Mouse (Mus musculus) stomach, embryonic 14.5 days (tissue): ENCODE measurements around the gene N4bp2. TPM values are rescaled to one million over a fixed set of nuclear protein-coding genes. Genes with fewer than 3 reads are reported as not detected.

Experiments used
- ATAC-seq: fragments of 200-750 bp; cut with Nextera tagmentation; 2 replicates; pipeline ENCODE4 v1.8.0; 2017; ENCODE audit warnings: low read depth, moderate TSS enrichment; ENCODE audit not compliant: insufficient number of reproducible peaks, insufficient read depth, low FRiP score
- H3K27ac ChIP-seq: fragments of 300-500 bp; sonication (generic); 2 replicates; pipeline ENCODE4 v1.5.1; 2014; ENCODE audit warnings: mild to moderate bottlenecking, low read length, moderate library complexity, mixed read lengths
- H3K27me3 ChIP-seq: fragments of 300-500 bp; sonication (generic); 2 replicates; pipeline ENCODE4 v1.6.1; 2014; ENCODE audit warnings: low read length, control low read depth, mixed read lengths; ENCODE audit not compliant: control insufficient read depth, insufficient read depth
- H3K36me3 ChIP-seq: fragments of 300-500 bp; sonication (generic); 2 replicates; pipeline ENCODE4 v1.6.1; 2014; ENCODE audit warnings: mild to moderate bottlenecking, control low read depth, low read length, moderate library complexity, mixed read lengths; ENCODE audit not compliant: control insufficient read depth, insufficient read depth
- H3K4me1 ChIP-seq: fragments of 300-500 bp; sonication (generic); 2 replicates; pipeline ENCODE4 v1.6.1; 2014; ENCODE audit warnings: low read length, control low read depth, mixed read lengths; ENCODE audit not compliant: control insufficient read depth, insufficient read depth
- H3K4me2 ChIP-seq: fragments of 300-500 bp; sonication (generic); replicated peaks from 2 replicates; pipeline ENCODE4 v1.6.1; 2014; ENCODE audit warnings: low read depth, low read length, control low read depth
- H3K4me3 ChIP-seq: fragments of 300-500 bp; sonication (generic); 2 replicates; pipeline ENCODE4 v1.5.1; 2014; ENCODE audit warnings: low read depth, low read length, control low read depth
- H3K9ac ChIP-seq: fragments of 300-500 bp; sonication (generic); replicated peaks from 2 replicates; pipeline ENCODE4 v1.6.1; 2014; ENCODE audit warnings: low read depth, mild to moderate bottlenecking, control low read depth, low read length, moderate library complexity, mixed read lengths
- H3K9me3 ChIP-seq: fragments of 300-500 bp; sonication (generic); 2 replicates; pipeline ENCODE4 v1.6.1; 2016; ENCODE audit warnings: low read depth, low read length, control low read depth; ENCODE audit not compliant: control insufficient read depth
- WGBS: fragments of 180-500 bp; shearing (Covaris S2); extraction: QIAGEN DNeasy Blood & Tissue Kit; methylation state at CpG from one replicate; pipeline ENCODE4 v1.1.7; 2014; 5-methylcytosine and 5-hydroxymethylcytosine counted together
- polyA plus RNA-seq: library from polyadenylated mRNA; unstranded; fragments of >200 nt; fragmentation: Nextera tagmentation; extraction: Ambion mirVana; gene quantifications from 2 replicates; pipeline ENCODE4 v1.2.1, GENCODE M21; 2014

Gene N4bp2
- polyA plus RNA-seq, 1 experiment from 2014 or later, result 48.0 TPM

- no peaks in the 10 kb centered on the region for H3K9me3 ChIP-seq
- H3K9ac ChIP-seq, result no peak overlapping the region
- no peaks in the 10 kb centered on the region for H3K4me1 ChIP-seq
- no peak overlapping the region for H3K27ac ChIP-seq
- H3K4me3 ChIP-seq, result no peak overlapping the region
- no peaks in the 10 kb centered on the region for H3K27me3 ChIP-seq
- H3K36me3 ChIP-seq, result no peaks in the 10 kb centered on the region
- no peak for ATAC-seq
- no peak overlapping the region for H3K4me2 ChIP-seq
- WGBS, result 86% methylated on average over 6 of the region's 6 CpGs
Observed at GRCm38 (mm10) chr5:65866591-65866990, 103.3 kb downstream of the N4bp2 start.

- H3K4me3 ChIP-seq, result no peak overlapping the region
Observed at GRCm38 (mm10) chr5:65867380-65868116, 104.2 kb downstream of the N4bp2 start.

GRCm38 (mm10) chr5:65868419-65868818 lies 105.1 kb downstream of the N4bp2 start:
- H3K4me1 ChIP-seq, result no peaks in the 10 kb centered on the region
- no peak overlapping the region for H3K4me3 ChIP-seq
- ATAC-seq, result no peak
- H3K4me2 ChIP-seq, result no peak overlapping the region
- no peak overlapping the region for H3K9ac ChIP-seq
- H3K27ac ChIP-seq, result no peak overlapping the region
- no peaks in the 10 kb centered on the region for H3K36me3 ChIP-seq
- 73% methylated on average over 3 of the region's 3 CpGs for WGBS
- no peaks in the 10 kb centered on the region for H3K9me3 ChIP-seq
- no peaks in the 10 kb centered on the region for H3K27me3 ChIP-seq

More at GRCm38 (mm10) chr5:65867380-65868116, 104.2 kb downstream of the N4bp2 start:
- no peak overlapping the region for H3K4me2 ChIP-seq
- ATAC-seq, result no peak
- 68% methylated on average over 7 of the region's 7 CpGs for WGBS
- no peaks in the 10 kb centered on the region for H3K4me1 ChIP-seq
- no peaks in the 10 kb centered on the region for H3K27me3 ChIP-seq
- H3K9ac ChIP-seq, result no peak overlapping the region
- H3K36me3 ChIP-seq, result no peaks in the 10 kb centered on the region
- no peaks in the 10 kb centered on the region for H3K9me3 ChIP-seq
- H3K27ac ChIP-seq, result no peak overlapping the region

- Histone ChIP-seq H3K9me3 (no peaks in the 10 kb centered on the region), H3K36me3 (no peaks in the 10 kb centered on the region), H3K4me2 (no peak overlapping the region), H3K4me3 (no peak overlapping the region), H3K27me3 (no peaks in the 10 kb centered on the region), H3K27ac (no peak overlapping the region), H3K4me1 (no peaks in the 10 kb centered on the region), H3K9ac (no peak overlapping the region)
- no peak for ATAC-seq
- WGBS, result 94% methylated on average over 4 of the region's 4 CpGs
Observed at GRCm38 (mm10) chr5:65869660-65870059, 106.3 kb downstream of the N4bp2 start.

GRCm38 (mm10) chr5:65871276-65871875 lies 108.1 kb downstream of the N4bp2 start:
- Histone ChIP-seq H3K4me1 (no peaks in the 10 kb centered on the region), H3K9me3 (no peaks in the 10 kb centered on the region), H3K4me2 (no peak overlapping the region), H3K4me3 (no peak overlapping the region), H3K27me3 (no peaks in the 10 kb centered on the region), H3K36me3 (no peaks in the 10 kb centered on the region), H3K9ac (no peak overlapping the region), H3K27ac (no peak overlapping the region)
- 82% methylated on average over 13 of the region's 13 CpGs for WGBS
- no peak for ATAC-seq

- no peak for ATAC-seq
- no peak overlapping the region for H3K9ac ChIP-seq
- H3K27me3 ChIP-seq, result no peaks in the 10 kb centered on the region
- 78% methylated on average over 4 of the region's 4 CpGs for WGBS
- H3K4me2 ChIP-seq, result no peak overlapping the region
- H3K9me3 ChIP-seq, result no peaks in the 10 kb centered on the region
- no peaks in the 10 kb centered on the region for H3K36me3 ChIP-seq
- H3K27ac ChIP-seq, result no peak overlapping the region
- no peak overlapping the region for H3K4me3 ChIP-seq
- H3K4me1 ChIP-seq, result no peaks in the 10 kb centered on the region
Observed at GRCm38 (mm10) chr5:65873212-65873611, 109.9 kb downstream of the N4bp2 start.

- Histone ChIP-seq H3K4me1 (no peaks in the 10 kb centered on the region), H3K36me3 (no peaks in the 10 kb centered on the region), H3K9ac (no peak overlapping the region), H3K9me3 (no peaks in the 10 kb centered on the region), H3K4me2 (no peak overlapping the region), H3K27me3 (no peaks in the 10 kb centered on the region), H3K27ac (no peak overlapping the region), H3K4me3 (no peak overlapping the region)
- no peak for ATAC-seq
- WGBS, result 94% methylated on average over 7 of the region's 7 CpGs
Observed at GRCm38 (mm10) chr5:65875269-65875668, 111.9 kb downstream of the N4bp2 start.

- WGBS, result 70% methylated on average over 3 of the region's 3 CpGs
- Histone ChIP-seq H3K4me3 (no peak overlapping the region), H3K9me3 (no peaks in the 10 kb centered on the region), H3K27ac (no peak overlapping the region), H3K27me3 (no peaks in the 10 kb centered on the region), H3K36me3 (no peaks in the 10 kb centered on the region), H3K4me1 (no peaks in the 10 kb centered on the region), H3K4me2 (no peak overlapping the region), H3K9ac (no peak overlapping the region)
- ATAC-seq, result no peak
Observed at GRCm38 (mm10) chr5:65878367-65878766, 115.0 kb downstream of the N4bp2 start.
